Mouse (Mus musculus) layer of hippocampus, adult 11-12 months (tissue): Measurements from ENCODE around the gene Enpep.

Experiments used
- DNase-seq: peaks from one replicate; pipeline ENCODE4 v3.0.0; 2022; ENCODE audit warnings: low spot score

Enpep gene

GRCm38 (mm10) chr3:129332586-129332985, at the start of gene Enpep:
Gene Enpep, minus strand, starts transcription at chr3:129332720.
- DNase-seq: no peak

- no peak for DNase-seq
Measured at GRCm38 (mm10) chr3:129379109-129379508, 46.6 kb upstream of the Enpep start.

- no peak for DNase-seq
Measured at GRCm38 (mm10) chr3:129375087-129375486, 42.6 kb upstream of the Enpep start.

GRCm38 (mm10) chr3:129373108-129373507, 40.6 kb upstream of the Enpep start:
- DNase-seq: no peak

GRCm38 (mm10) chr3:129369491-129369890, 37.0 kb upstream of the Enpep start:
- DNase-seq: no peak

GRCm38 (mm10) chr3:129365919-129366318, 33.4 kb upstream of the Enpep start:
- DNase-seq: no peak

- DNase-seq: no peak
Measured at GRCm38 (mm10) chr3:129364818-129365390, 32.4 kb upstream of the Enpep start.

- DNase-seq: no peak
Measured at GRCm38 (mm10) chr3:129363426-129363825, 30.9 kb upstream of the Enpep start.

- DNase-seq: no peak
Measured at GRCm38 (mm10) chr3:129358115-129358514, 25.6 kb upstream of the Enpep start.

- DNase-seq: no peak
Measured at GRCm38 (mm10) chr3:129353901-129354300, 21.4 kb upstream of the Enpep start.

- DNase-seq: no peak
Measured at GRCm38 (mm10) chr3:129351320-129351877, 18.9 kb upstream of the Enpep start.

- no peak for DNase-seq
Measured at GRCm38 (mm10) chr3:129347277-129347676, 14.8 kb upstream of the Enpep start.

GRCm38 (mm10) chr3:129342767-129343166, 10.2 kb upstream of the Enpep start:
- no peak for DNase-seq

- DNase-seq: no peak
Measured at GRCm38 (mm10) chr3:129341066-129341465, 8.5 kb upstream of the Enpep start.

GRCm38 (mm10) chr3:129338296-129339091, 6.0 kb upstream of the Enpep start:
- DNase-seq: no peak

GRCm38 (mm10) chr3:129332142-129332541, 378 bp downstream of the Enpep start:
- no peak for DNase-seq

- no peak for DNase-seq
Measured at GRCm38 (mm10) chr3:129331427-129331826, 1.1 kb downstream of the Enpep start.

- DNase-seq: no peak
Measured at GRCm38 (mm10) chr3:129328056-129328455, 4.5 kb downstream of the Enpep start.

- DNase-seq: no peak
Measured at GRCm38 (mm10) chr3:129321585-129321984, 10.9 kb downstream of the Enpep start.

- DNase-seq: no peak
Measured at GRCm38 (mm10) chr3:129317032-129317729, 15.3 kb downstream of the Enpep start.

- no peak for DNase-seq
Measured at GRCm38 (mm10) chr3:129313671-129314415, 18.7 kb downstream of the Enpep start.

- no peak for DNase-seq
Measured at GRCm38 (mm10) chr3:129313221-129313620, 19.3 kb downstream of the Enpep start.
